Mouse (Mus musculus): ENCODE measurements around the gene Eef1akmt1.

GRCm38 (mm10) chr14:57607500-57607899 is 36.1 kb upstream of the Eef1akmt1 start:
- TF ChIP-seq CTCF (IDR thresholded peaks at IDR 0.05; ENCODE audit: borderline replicate concordance, extremely low read depth, insufficient read depth, insufficient read length) (no peak), POLR2A (IDR thresholded peaks at IDR 0.05; ENCODE audit: borderline replicate concordance, extremely low read depth, insufficient read depth, insufficient read length, poor library complexity, severe bottlenecking) (no peak)

All from brain, embryonic 14.5 days (tissue).